Mouse (Mus musculus): ENCODE results near the gene Prg4. TPM values are rescaled to one million over a fixed set of nuclear protein-coding genes. Genes with fewer than 3 reads are reported as not detected.

Prg4 gene
- polyA plus RNA-seq, 1 experiment from 2014 or later, result 1.6 TPM

DNA sequence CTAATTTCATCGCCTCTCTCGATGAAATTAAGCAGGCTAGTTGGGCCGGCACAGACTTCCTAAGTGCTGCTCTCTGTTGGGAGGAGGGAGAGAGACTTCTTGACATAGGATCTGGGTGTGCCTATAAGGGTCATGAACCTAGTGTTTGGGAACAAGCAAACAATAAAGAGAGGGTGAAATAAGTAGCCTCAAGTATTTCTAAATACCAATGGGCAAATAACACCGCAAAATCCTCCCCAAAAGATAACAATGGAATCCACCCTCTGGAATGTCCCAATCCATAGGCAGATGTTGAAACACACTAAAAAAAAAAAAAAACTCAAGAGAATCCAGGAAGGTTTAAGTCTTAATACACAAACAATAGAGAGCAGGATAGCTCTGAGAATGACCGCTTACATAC, 2.9 kb downstream of the Prg4 start:
- H3K4me3 ChIP-seq, result no peak overlapping the region
- no peaks in the 10 kb centered on the region for H3K9me3 ChIP-seq
- no peak for ATAC-seq (ENCODE audit: insufficient number of reproducible peaks, low FRiP score, low TSS enrichment, low read depth)
- no peak overlapping the region for H3K9ac ChIP-seq
- WGBS, result 76% methylated on average over 5 of the region's 5 CpGs
- no peak overlapping the region for H3K4me2 ChIP-seq
- H3K36me3 ChIP-seq, result no peaks in the 10 kb centered on the region
- H3K27me3 ChIP-seq, result no peaks in the 10 kb centered on the region
- H3K4me1 ChIP-seq, result no peaks in the 10 kb centered on the region
- H3K27ac ChIP-seq, result no peak overlapping the region

DNA sequence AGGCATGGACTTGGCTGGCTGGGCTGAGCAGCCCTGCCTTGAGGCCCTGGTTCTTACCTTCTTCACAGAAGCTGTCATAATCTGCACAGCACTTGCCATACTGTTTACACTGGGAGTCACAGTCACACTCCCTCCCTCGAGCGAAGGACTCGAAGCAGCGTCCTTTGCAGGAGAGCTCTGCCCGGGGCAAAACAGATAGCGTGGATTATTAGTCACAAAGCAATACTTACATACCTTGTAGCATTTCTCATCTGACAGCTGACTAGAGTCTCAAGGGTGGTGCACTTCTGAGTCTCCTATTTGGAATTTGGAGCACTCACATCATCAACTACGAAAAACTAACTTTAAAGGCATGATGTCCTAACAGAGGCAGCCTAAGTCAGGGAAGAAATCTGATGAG, 5.4 kb downstream of the Prg4 start:
- no peaks in the 10 kb centered on the region for H3K9me3 ChIP-seq
- H3K9ac ChIP-seq, result no peak overlapping the region
- no peak overlapping the region for H3K4me2 ChIP-seq
- ATAC-seq (ENCODE audit: insufficient number of reproducible peaks, low FRiP score, low TSS enrichment, low read depth), result no peak
- no peak overlapping the region for H3K27ac ChIP-seq
- no peak overlapping the region for H3K4me3 ChIP-seq
- WGBS, result 65% methylated on average over 7 of the region's 7 CpGs
- no peaks in the 10 kb centered on the region for H3K27me3 ChIP-seq
- no peaks in the 10 kb centered on the region for H3K36me3 ChIP-seq
- no peaks in the 10 kb centered on the region for H3K4me1 ChIP-seq

DNA sequence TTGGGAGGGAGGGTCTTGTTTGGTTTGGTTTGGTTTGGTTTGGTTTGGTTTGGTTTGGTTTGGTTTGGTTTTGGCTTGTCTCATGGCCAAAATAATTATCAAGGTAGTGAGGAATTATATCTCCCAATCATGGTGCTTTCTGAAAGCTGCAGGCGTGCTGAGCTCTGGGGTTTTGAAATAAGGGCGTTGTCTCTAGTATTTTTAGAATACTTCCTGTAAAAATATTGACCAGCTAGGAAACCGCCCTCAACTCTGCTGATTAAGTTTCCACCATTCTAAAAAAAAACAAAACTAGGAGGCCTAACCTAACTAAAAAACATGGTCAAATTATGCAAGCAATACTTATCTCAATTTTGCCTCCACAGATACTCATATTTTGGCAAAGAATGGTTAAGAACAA, 6.4 kb downstream of the Prg4 start:
- 69% methylated on average over 3 of the region's 3 CpGs for WGBS
- no peak for ATAC-seq (ENCODE audit: insufficient number of reproducible peaks, low FRiP score, low TSS enrichment, low read depth)
- Histone ChIP-seq H3K4me3 (no peak overlapping the region), H3K36me3 (no peaks in the 10 kb centered on the region), H3K27me3 (no peaks in the 10 kb centered on the region), H3K4me2 (no peak overlapping the region), H3K9me3 (no peaks in the 10 kb centered on the region), H3K9ac (no peak overlapping the region), H3K27ac (no peak overlapping the region), H3K4me1 (no peaks in the 10 kb centered on the region)

DNA sequence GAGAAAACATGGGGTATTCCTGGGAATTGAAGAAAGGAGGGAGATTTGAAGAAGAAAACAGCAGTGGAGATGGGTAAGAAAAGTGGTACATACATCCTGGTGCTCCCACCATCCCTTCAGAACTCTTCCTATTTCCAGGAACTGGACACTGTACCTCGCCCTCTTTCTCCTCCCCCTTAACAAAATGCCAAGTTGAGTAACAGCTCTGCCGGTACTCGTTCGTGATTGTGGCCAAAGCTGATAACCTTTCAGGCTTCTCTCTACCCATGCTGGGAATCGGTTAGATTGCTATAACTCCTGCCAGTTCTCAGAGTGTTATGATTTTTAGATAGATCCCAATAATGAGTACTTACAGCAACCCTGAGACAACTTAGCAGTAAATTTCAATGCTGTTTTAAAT, 7.0 kb downstream of the Prg4 start:
- Histone ChIP-seq H3K9ac (no peak overlapping the region), H3K36me3 (no peaks in the 10 kb centered on the region), H3K9me3 (no peaks in the 10 kb centered on the region), H3K4me3 (no peak overlapping the region), H3K4me1 (no peaks in the 10 kb centered on the region), H3K27ac (no peak overlapping the region), H3K27me3 (no peaks in the 10 kb centered on the region), H3K4me2 (no peak overlapping the region)
- no peak for ATAC-seq (ENCODE audit: insufficient number of reproducible peaks, low FRiP score, low TSS enrichment, low read depth)
- 81% methylated on average over 5 of the region's 5 CpGs for WGBS

DNA sequence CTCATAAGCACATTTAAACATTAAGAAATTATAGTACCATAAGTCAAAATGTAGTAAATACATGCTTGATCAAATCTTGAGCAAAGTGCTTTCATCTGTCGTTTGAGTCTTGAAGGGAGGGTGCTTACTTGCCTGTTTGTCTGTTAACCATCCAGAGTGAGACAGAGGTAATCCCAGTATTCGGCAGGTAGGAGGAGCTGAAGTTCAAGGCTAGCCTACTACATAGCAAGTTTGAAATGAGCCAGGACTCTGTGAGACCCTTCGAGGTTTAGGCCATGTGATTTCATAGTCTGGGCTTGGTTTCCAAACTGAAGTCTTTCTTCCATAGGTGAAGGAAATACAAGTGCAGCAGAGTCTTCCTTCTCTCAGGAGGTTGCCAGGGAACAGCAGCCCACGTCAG, 24.2 kb downstream of the Prg4 start:
- WGBS, result 57% methylated on average over 4 of the region's 4 CpGs
- peaks cover 68% of the 10 kb centered on the region for H3K36me3 ChIP-seq
- H3K27ac ChIP-seq, result no peak overlapping the region
- H3K4me3 ChIP-seq, result no peak overlapping the region
- no peaks in the 10 kb centered on the region for H3K27me3 ChIP-seq
- ATAC-seq (ENCODE audit: insufficient number of reproducible peaks, low FRiP score, low TSS enrichment, low read depth), result no peak
- no peak overlapping the region for H3K4me2 ChIP-seq
- H3K9me3 ChIP-seq, result no peaks in the 10 kb centered on the region
- H3K9ac ChIP-seq, result no peak overlapping the region
- no peaks in the 10 kb centered on the region for H3K4me1 ChIP-seq

DNA sequence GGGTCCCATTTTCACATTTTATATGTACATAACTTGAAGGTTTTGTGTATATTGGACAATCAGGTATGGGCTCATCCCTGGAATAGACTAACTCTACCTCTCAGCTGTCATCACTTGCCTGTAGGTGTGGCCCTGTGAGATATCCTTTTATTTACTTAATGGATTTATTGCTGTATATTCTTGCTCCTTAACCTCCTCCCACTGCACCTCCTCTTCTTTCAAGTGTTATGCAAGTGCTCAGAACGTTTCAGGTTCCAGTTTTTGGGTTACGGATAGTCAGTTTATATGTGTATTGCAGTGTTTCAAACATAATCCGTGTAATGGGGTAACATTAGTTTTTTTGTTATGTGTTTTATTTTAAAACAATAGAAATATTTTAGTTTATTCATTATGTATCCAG, 27.3 kb downstream of the Prg4 start:
- Histone ChIP-seq H3K9me3 (no peaks in the 10 kb centered on the region), H3K4me3 (no peak overlapping the region), H3K27ac (no peak overlapping the region), H3K4me1 (no peaks in the 10 kb centered on the region), H3K4me2 (no peak overlapping the region), H3K27me3 (no peaks in the 10 kb centered on the region), H3K9ac (no peak overlapping the region), H3K36me3 (peaks cover 67% of the 10 kb centered on the region)
- no peak for ATAC-seq (ENCODE audit: insufficient number of reproducible peaks, low FRiP score, low TSS enrichment, low read depth)
- 88% methylated on average over 3 of the region's 3 CpGs for WGBS

DNA sequence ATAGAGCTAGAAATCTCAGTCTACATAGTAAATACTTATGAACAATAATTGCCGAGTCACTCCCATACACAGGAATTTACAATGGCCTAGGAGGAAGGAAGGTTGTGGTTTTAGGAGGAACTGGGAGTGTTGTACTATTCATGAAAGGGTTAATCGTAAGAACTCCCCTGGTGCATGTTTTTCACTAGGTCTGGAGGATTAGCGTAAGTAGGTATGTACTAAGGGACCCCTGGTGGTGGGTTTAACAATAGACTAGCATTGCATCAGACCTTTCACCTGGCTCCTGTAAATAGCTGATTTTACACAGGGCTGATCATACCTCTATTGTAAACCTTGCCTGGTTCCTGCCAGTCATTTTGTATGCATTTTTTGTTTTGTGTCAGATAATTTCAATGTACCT, 39.7 kb downstream of the Prg4 start:
- H3K27ac ChIP-seq, result no peak overlapping the region
- WGBS, result 58% methylated on average over 3 of the region's 3 CpGs
- H3K4me3 ChIP-seq, result no peak overlapping the region
- peaks cover 78% of the 10 kb centered on the region for H3K36me3 ChIP-seq
- no peaks in the 10 kb centered on the region for H3K27me3 ChIP-seq
- no peaks in the 10 kb centered on the region for H3K4me1 ChIP-seq
- no peak for ATAC-seq (ENCODE audit: insufficient number of reproducible peaks, low FRiP score, low TSS enrichment, low read depth)
- H3K9ac ChIP-seq, result no peak overlapping the region
- H3K4me2 ChIP-seq, result no peak overlapping the region
- no peaks in the 10 kb centered on the region for H3K9me3 ChIP-seq

DNA sequence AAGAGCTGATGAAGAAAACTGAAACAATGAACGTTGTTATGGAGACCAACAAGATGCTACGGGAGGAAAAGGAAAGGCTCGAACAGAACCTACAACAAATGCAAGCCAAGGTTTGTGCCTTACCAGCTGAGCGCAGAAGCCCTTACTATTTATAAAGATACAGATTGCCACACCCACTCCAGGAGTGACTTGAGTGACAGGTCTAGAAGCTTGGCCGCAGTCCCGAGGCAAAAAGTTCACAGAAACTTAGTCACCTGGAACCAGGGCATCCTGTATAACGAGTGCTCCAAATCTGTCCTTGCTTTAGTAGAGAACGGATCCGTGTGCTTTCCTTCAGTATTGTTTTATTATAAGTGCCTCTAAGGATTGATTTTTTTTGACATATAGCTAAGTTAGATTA, 40.3 kb downstream of the Prg4 start:
- WGBS, result 78% methylated on average over 9 of the region's 9 CpGs

DNA sequence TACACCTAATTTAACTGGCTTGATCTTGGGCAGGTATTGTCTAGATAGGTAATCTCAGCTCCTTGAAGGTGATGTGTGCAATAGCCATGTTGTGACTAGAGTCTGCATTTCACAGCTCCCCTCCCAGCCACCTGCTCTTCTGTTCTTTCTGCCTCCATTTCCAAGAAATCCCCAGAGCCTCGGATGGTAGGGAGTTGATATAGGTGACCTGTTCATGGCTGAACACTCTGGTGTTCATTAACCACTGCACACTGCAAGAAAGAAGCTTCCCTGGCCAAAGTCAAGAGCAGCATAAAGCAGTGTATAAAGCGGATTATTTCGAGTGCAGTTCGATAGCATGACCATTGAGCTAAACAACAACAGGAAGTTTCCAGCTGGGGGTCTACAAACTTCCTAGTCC, 47.5 kb downstream of the Prg4 start:
- H3K27me3 ChIP-seq, result no peaks in the 10 kb centered on the region
- no peak overlapping the region for H3K27ac ChIP-seq
- H3K4me3 ChIP-seq, result no peak overlapping the region
- H3K4me2 ChIP-seq, result no peak overlapping the region
- H3K9ac ChIP-seq, result no peak overlapping the region
- ATAC-seq (ENCODE audit: insufficient number of reproducible peaks, low FRiP score, low TSS enrichment, low read depth), result no peak
- WGBS, result 95% methylated on average over 4 of the region's 4 CpGs
- no peaks in the 10 kb centered on the region for H3K4me1 ChIP-seq
- peaks cover 72% of the 10 kb centered on the region for H3K36me3 ChIP-seq
- H3K9me3 ChIP-seq, result no peaks in the 10 kb centered on the region

More for the DNA sequence above, 40.3 kb downstream of the Prg4 start:
- no peak overlapping the region for H3K4me2 ChIP-seq
- no peak for ATAC-seq (ENCODE audit: insufficient number of reproducible peaks, low FRiP score, low TSS enrichment, low read depth)
- H3K4me1 ChIP-seq, result no peaks in the 10 kb centered on the region
- H3K9me3 ChIP-seq, result no peaks in the 10 kb centered on the region
- H3K36me3 ChIP-seq, result peaks cover 75% of the 10 kb centered on the region
- H3K4me3 ChIP-seq, result no peak overlapping the region
- H3K27ac ChIP-seq, result no peak overlapping the region
- no peaks in the 10 kb centered on the region for H3K27me3 ChIP-seq
- H3K9ac ChIP-seq, result no peak overlapping the region

DNA sequence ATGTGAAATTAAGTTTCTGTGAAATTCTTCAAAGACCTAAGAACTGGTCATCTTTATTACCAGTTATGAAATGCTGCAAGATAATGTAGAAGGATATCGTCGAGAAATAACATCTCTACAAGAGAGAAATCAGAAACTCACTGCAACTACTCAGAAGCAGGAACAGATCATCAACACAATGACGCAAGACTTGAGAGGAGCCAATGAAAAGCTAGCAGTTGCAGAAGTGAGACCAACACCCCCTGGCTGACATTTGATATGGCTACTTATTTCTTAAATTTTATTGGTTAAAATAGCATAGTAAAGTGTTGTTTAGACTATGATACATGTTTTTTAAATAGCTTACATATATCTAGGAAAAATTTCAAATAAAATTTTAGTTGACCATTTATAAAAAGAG, 50.0 kb downstream of the Prg4 start:
- WGBS, result 94% methylated on average over 3 of the region's 3 CpGs
- peaks cover 69% of the 10 kb centered on the region for H3K36me3 ChIP-seq
- H3K4me2 ChIP-seq, result no peak overlapping the region
- no peaks in the 10 kb centered on the region for H3K27me3 ChIP-seq
- no peaks in the 10 kb centered on the region for H3K4me1 ChIP-seq
- H3K27ac ChIP-seq, result no peak overlapping the region
- H3K9ac ChIP-seq, result no peak overlapping the region
- H3K4me3 ChIP-seq, result no peak overlapping the region
- H3K9me3 ChIP-seq, result no peaks in the 10 kb centered on the region
- ATAC-seq (ENCODE audit: insufficient number of reproducible peaks, low FRiP score, low TSS enrichment, low read depth), result no peak

DNA sequence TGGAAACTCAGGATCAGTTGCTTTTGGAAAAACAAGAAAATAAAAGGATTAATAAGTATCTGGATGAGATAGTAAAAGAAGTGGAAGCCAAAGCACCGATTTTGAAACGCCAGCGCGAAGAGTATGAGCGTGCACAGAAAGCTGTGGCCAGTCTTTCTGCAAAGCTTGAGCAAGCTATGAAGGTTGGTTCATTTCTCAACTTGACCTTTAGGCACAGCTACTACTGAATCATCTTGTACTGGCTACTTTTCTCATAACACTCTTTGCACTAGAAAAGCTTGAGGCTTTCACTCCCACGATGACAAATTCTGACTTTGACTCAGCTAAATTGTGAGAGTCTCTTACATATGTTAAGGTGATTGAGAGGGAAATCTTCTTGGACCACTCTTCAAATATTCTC, 56.0 kb downstream of the Prg4 start:
- peaks cover 66% of the 10 kb centered on the region for H3K36me3 ChIP-seq
- H3K9me3 ChIP-seq, result no peaks in the 10 kb centered on the region
- H3K27me3 ChIP-seq, result no peaks in the 10 kb centered on the region
- WGBS, result 93% methylated on average over 6 of the region's 6 CpGs
- no peaks in the 10 kb centered on the region for H3K4me1 ChIP-seq
- no peak overlapping the region for H3K27ac ChIP-seq
- ATAC-seq (ENCODE audit: insufficient number of reproducible peaks, low FRiP score, low TSS enrichment, low read depth), result no peak
- no peak overlapping the region for H3K9ac ChIP-seq
- no peak overlapping the region for H3K4me3 ChIP-seq
- no peak overlapping the region for H3K4me2 ChIP-seq

DNA sequence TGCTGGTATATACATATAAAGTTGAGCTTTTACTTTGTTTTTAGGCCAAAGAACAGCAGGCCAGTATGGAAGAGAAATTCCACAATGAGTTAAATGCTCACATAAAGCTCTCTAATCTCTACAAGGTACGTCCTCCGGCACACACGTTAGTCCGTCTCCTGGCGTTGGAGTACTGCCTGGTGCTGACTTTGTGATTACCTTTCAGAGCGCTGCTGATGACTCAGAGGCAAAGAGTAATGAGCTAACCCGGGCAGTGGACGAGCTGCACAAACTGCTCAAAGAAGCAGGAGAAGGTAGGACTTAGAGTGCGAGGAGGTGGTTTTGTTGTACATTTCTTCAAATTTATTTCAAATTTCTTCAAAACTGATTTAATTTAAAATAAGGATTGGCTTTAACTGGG, 58.7 kb downstream of the Prg4 start:
- no peak overlapping the region for H3K4me2 ChIP-seq
- H3K9me3 ChIP-seq, result no peaks in the 10 kb centered on the region
- no peak for ATAC-seq (ENCODE audit: insufficient number of reproducible peaks, low FRiP score, low TSS enrichment, low read depth)
- H3K4me1 ChIP-seq, result no peaks in the 10 kb centered on the region
- no peaks in the 10 kb centered on the region for H3K27me3 ChIP-seq
- no peak overlapping the region for H3K27ac ChIP-seq
- H3K36me3 ChIP-seq, result peaks cover 62% of the 10 kb centered on the region
- no peak overlapping the region for H3K4me3 ChIP-seq
- WGBS, result 81% methylated on average over 9 of the region's 9 CpGs
- H3K9ac ChIP-seq, result no peak overlapping the region

DNA sequence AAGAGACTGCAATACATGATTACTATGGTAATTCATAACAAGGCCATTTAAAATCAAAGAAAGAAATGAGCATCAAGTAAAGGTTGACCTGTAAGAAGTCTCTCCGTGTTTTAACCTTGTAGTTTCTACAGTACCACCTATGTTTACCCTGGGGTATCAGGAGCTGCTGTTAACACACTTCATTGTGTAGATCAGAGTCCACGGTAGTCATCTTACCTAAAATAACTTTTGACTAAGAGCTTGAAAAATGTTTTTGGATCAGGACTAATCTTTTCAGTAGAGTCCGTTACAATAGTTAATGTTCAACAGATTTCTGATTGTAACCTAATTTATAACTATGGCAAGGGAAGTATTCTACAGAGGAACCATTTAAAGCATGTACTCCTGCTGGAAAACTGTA, 61.4 kb downstream of the Prg4 start:
- no peak overlapping the region for H3K4me2 ChIP-seq
- ATAC-seq (ENCODE audit: insufficient number of reproducible peaks, low FRiP score, low TSS enrichment, low read depth), result no peak
- no peaks in the 10 kb centered on the region for H3K27me3 ChIP-seq
- 92% methylated on average over 3 of the region's 3 CpGs for WGBS
- no peaks in the 10 kb centered on the region for H3K4me1 ChIP-seq
- no peak overlapping the region for H3K4me3 ChIP-seq
- no peaks in the 10 kb centered on the region for H3K9me3 ChIP-seq
- H3K36me3 ChIP-seq, result peaks cover 54% of the 10 kb centered on the region
- no peak overlapping the region for H3K27ac ChIP-seq
- no peak overlapping the region for H3K9ac ChIP-seq
